Mouse (Mus musculus) gastrocnemius, postnatal 14 days (tissue): ENCODE results near the gene Mpped1. TPM values are rescaled to one million over a fixed set of nuclear protein-coding genes. Genes with fewer than 3 reads are reported as not detected.
A peak's percentile ranks its signal among the peaks of the same experiment; 100 is the strongest.

Source experiments
- DNase-seq: peaks from one replicate; pipeline ENCODE4 v3.0.0; 2021; ENCODE audit warnings: mixed read lengths
- intact Hi-C: fragments of 180-260 bp; cut with DNase I; formaldehyde crosslinking; loops from one replicate; pipeline ENCODE4 v1.15.1; 2025; ENCODE audit warnings: low total_unique reads
- long read RNA-seq, 2 experiments: library from polyadenylated mRNA; stranded (forward); transcript quantifications; one replicate each; pipeline ENCODE4 v2.0.0; 2021
- total RNA-seq, 2 experiments: library from RNA; stranded (reverse); gene quantifications; 2 replicates each; pipeline ENCODE4 v1.2.3; 2021

Mpped1 gene
- total RNA-seq, result not detected
- long read RNA-seq, experiment 1, result 0 reads
- long read RNA-seq, experiment 2, result 0 reads

GRCm38 (mm10) chr15:83779387-83779786 is at the start of gene Mpped1:
TSS of gene Mpped1 (plus strand) at chr15:83779467.
- DNase-seq, result no peak
- intact Hi-C loops, result no loop called here

- no peak for DNase-seq
- intact Hi-C loops, result no loop called here
Observed at GRCm38 (mm10) chr15:83740676-83741422, 38.4 kb upstream of the Mpped1 start.

GRCm38 (mm10) chr15:83742018-83742417 is 37.2 kb upstream of the Mpped1 start:
- intact Hi-C loops, result no loop called here
- DNase-seq, result no peak

GRCm38 (mm10) chr15:83746311-83746710 is 33.0 kb upstream of the Mpped1 start:
- intact Hi-C loops, result no loop called here

GRCm38 (mm10) chr15:83748986-83749385 is 30.3 kb upstream of the Mpped1 start:
- intact Hi-C loops, result no loop called here
- DNase-seq, result no peak

More at GRCm38 (mm10) chr15:83746311-83746710, 33.0 kb upstream of the Mpped1 start:
- no peak for DNase-seq

GRCm38 (mm10) chr15:83749436-83749835 is 29.8 kb upstream of the Mpped1 start:
- intact Hi-C loops, result no loop called here

GRCm38 (mm10) chr15:83756742-83757141 is 22.5 kb upstream of the Mpped1 start:
- DNase-seq, result peak; percentile 27
- intact Hi-C loops, result loop anchor here (5.0 to 10.0 kb wide), 2 partner anchors 89 to 122 kb away; no protein-coding TSS in a partner anchor

More at GRCm38 (mm10) chr15:83749436-83749835, 29.8 kb upstream of the Mpped1 start:
- DNase-seq, result no peak

GRCm38 (mm10) chr15:83758958-83759357 is 20.3 kb upstream of the Mpped1 start:
- no peak for DNase-seq
- intact Hi-C loops, result loop anchor here (5.0 to 10.0 kb wide), 2 partner anchors 92 to 124 kb away; no protein-coding TSS in a partner anchor

GRCm38 (mm10) chr15:83760683-83761082 is 18.6 kb upstream of the Mpped1 start:
- intact Hi-C loops, result loop anchor here (5.0 kb wide), 1 partner anchor 292 kb away; no protein-coding TSS in a partner anchor
- DNase-seq, result peak; percentile 20

- intact Hi-C loops, result loop anchor here (5.0 kb wide), 1 partner anchor 291 kb away; no protein-coding TSS in a partner anchor
- DNase-seq, result no peak
Observed at GRCm38 (mm10) chr15:83761512-83761911, 17.8 kb upstream of the Mpped1 start.

- intact Hi-C loops, result no loop called here
- no peak for DNase-seq
Observed at GRCm38 (mm10) chr15:83765388-83766029, 13.8 kb upstream of the Mpped1 start.

- intact Hi-C loops, result no loop called here
- no peak for DNase-seq
Observed at GRCm38 (mm10) chr15:83771346-83772053, 7.8 kb upstream of the Mpped1 start.

- peak; percentile 69 for DNase-seq
- intact Hi-C loops, result no loop called here
Observed at GRCm38 (mm10) chr15:83772460-83772859, 6.8 kb upstream of the Mpped1 start.

- no peak for DNase-seq
- intact Hi-C loops, result no loop called here
Observed at GRCm38 (mm10) chr15:83772953-83773352, 6.3 kb upstream of the Mpped1 start.

GRCm38 (mm10) chr15:83774922-83775321 is 4.3 kb upstream of the Mpped1 start:
- DNase-seq, result no peak
- intact Hi-C loops, result no loop called here

GRCm38 (mm10) chr15:83776265-83777000 is 2.8 kb upstream of the Mpped1 start:
- intact Hi-C loops, result no loop called here

GRCm38 (mm10) chr15:83777476-83777875 is 1.8 kb upstream of the Mpped1 start:
- DNase-seq, result no peak
- intact Hi-C loops, result no loop called here

More at GRCm38 (mm10) chr15:83776265-83777000, 2.8 kb upstream of the Mpped1 start:
- no peak for DNase-seq

- intact Hi-C loops, result no loop called here
- DNase-seq, result no peak
Observed at GRCm38 (mm10) chr15:83779855-83780740, 831 bp downstream of the Mpped1 start.
